Mouse (Mus musculus) adrenal gland, adult 18-20 months (tissue): ENCODE data around the gene Hsdl2. TPM values are rescaled to one million over a fixed set of nuclear protein-coding genes. Genes with fewer than 3 reads are reported as not detected.
"Not testable (repeated sequence)": the region's sequence is repeated elsewhere in the genome, so short reads cannot be mapped to it uniquely, and the experiment has no call there.

Experiments used
- DNase-seq, 2 experiments: peaks; one replicate each; pipeline ENCODE4 v3.0.0; 2021 to 2022; ENCODE audit warnings: low spot score in 2 of 2
- total RNA-seq, 2 experiments: library from RNA; stranded (reverse); gene quantifications; 1 replicate in 1 of 2; 2 replicates in 1 of 2; pipeline ENCODE4 v1.2.3; 2021

Gene Hsdl2
- total RNA-seq, 2 experiments from 2014 or later, result 69.3 to 117 TPM

GRCm38 (mm10) chr4:59560141-59560540, 21.2 kb upstream of the Hsdl2 start:
- no peak for DNase-seq

- no peak for DNase-seq
These were observed 17.2 kb upstream of the Hsdl2 start for GRCm38 (mm10) chr4:59564128-59564527.

DNA sequence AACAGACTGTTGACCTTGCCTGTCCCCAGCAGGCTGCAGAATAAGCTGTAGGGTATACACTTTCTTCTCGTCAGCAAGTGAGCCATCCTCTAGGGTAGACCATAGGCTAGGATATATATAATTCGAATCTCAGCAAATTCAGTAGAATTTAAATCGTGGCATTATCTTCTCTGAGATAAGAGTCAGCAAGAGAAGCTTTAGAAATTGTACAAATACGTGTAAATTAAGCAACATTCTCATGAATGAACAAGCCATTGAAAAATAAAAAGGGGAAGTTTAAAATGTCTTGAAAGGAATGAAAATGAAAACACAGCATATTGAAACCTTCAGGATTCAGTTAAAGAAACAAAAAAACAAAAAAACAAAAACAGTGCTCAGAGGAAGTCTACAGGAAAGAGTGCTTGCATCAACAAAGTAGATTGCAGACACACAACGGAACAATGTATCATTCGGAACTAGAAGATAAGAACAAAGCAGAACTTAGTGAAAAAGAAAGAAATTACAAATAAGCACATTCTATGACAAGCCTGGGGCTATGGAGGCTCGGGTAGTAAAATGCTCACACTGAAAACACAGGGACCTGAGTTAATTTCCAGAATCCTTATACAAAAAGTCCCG, 15.7 kb upstream of the Hsdl2 start:
- no peak for DNase-seq

GRCm38 (mm10) chr4:59567576-59568260, 13.6 kb upstream of the Hsdl2 start:
- no peak for DNase-seq

DNA sequence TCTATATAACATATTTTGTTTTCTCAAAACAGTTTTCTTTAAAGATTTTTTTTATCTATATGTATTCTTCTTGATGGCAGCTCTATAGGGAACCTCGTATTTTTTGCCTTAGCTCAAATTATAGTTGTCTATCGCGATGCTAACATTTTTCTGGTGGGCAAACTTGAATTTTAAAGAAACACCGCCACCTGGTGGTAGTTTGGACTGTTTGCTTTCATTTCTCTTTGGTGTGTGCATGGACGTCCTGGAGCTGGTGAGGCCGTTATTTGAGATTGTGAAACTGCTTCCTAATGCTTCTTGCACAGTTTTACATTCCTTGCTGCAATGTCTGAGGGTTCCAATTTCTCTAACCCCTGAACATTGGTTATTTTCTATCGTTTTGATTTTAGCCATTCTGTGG, 11.8 kb upstream of the Hsdl2 start:
- peak; percentile 65 to 69 for DNase-seq

GRCm38 (mm10) chr4:59570519-59570918, 10.8 kb upstream of the Hsdl2 start:
- not testable (repeated sequence) for DNase-seq

- DNase-seq, result no peak
These were observed 8.7 kb upstream of the Hsdl2 start for GRCm38 (mm10) chr4:59572521-59573118.

DNA sequence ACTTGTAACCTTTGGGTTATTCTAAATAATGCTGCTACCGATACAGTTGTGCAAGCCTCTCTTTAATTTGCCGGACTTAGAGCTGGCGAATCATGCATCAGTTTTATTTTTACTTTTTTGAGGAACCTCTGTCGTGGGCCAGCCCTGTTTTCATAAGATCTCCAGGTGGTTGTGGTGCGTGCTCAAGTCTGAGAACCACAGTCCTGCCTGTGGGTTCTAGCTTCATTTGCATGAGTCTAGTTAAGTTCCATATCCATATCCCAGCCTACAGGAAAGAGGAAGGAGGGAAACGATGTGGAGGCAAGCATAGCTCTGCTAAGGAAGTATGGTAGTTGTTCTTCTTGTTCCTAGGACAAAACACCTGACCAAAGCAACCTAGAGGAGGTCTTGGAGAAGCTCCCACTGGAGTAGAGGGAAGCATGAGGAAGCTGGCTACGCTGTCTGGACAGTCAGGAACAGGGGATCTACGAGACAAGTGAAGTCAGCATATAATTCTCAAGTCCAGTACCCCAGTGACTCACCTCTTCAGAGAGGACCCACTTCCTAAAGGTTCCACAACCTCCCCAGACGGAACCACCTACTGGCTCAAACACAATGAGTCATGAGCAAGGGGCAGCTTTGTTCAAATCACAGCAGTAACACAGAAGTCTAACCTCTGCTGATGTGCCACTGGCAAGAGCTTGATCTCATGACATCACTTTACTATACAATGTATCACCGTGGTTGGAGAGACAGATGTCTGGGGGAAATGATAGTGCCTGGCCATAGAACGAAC, 6.0 kb upstream of the Hsdl2 start:
- DNase-seq, result no peak

- DNase-seq, result peak; percentile 19 to 41
These were observed 675 bp upstream of the Hsdl2 start for GRCm38 (mm10) chr4:59580495-59581281.

DNA sequence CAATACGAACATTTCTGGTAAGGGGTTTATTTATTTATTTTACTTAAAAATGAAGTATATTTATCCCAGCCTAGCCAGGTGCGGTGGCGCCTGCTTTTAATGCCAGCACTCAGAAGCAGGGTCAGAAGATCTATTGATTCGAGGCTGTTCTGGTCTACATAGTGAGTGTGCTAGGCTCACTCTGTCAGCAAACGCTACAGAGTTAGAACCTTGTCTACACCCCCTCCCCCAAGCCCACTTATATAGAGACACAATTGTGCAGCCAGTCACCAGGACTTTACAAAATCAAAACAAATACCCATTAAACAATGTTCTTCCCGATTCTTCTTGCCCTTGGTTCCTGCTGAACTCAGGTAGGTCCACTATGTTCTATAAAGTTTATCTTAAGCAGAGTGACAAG, 823 bp downstream of the Hsdl2 start:
- no peak for DNase-seq

DNA sequence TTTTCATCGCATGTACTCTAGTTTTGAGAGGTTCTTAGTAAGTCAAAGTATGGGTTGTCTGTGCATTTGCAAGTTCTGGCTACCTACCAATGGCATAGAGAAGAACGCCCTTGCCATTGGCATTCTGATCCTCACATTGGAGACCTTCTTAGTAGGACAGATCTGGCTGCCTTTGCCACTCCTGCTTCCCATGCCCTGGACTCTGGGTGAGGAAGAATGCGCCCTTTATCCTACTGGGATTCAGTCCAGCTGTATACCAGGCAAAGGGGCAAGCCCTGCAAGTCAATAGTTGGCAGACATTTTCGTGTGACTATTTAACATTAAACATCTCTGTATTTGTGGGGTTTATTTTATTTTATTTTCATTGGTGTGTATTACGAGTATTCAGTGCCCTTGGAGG, 3.7 kb downstream of the Hsdl2 start:
- DNase-seq, result no peak

DNA sequence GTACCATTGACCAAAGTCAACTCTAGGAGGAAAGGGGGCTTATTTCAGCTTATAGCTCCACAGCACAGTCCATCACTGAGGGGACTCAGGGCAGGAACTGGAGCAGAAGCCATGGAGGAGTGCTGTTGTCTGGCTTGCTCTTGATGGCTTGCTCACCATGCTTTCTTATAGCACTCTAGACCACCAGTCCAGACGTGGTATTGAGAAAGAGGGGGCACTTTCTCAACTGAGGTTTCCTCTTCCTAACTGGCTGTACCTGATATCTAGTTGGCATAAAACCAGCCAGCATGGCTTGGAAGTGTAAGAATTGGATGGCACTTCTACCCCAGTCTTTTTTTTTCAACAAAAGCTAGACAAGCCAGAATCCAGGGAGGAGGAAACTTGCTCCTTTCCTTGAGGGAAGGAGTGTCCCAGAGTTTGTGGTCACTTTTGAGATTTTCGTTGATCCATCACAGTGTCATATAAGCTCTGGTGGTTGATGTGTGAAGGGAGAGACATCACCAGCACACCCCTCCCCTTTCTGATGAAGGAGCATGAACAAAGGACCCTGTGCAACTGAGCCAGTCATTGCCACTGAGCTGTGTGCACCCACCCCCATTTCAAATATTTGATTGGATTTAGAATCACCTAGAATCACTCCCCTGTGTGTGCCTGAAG, 6.0 kb downstream of the Hsdl2 start:
- DNase-seq, result no peak

DNA sequence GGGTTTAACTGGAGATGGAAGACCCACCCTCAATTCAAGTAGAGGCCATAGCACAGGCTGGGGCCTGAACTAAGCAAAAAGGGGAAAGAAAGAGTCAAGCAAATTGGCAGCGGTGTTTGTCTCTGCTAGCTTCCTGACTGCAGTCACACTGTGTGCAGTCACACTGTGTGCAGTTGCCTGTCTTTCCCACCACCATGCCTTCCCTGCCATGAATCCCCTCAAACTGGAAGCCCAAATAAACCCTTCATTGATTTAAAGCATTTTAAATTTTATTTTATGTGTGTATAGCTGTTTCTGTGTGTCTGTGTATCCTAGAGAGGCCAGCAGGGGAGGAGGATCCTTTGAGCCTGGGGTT, 6.5 kb downstream of the Hsdl2 start:
- DNase-seq, result no peak

- DNase-seq, result no peak
These were observed 13.3 kb downstream of the Hsdl2 start for GRCm38 (mm10) chr4:59594614-59595013.

GRCm38 (mm10) chr4:59596556-59596955, 15.2 kb downstream of the Hsdl2 start:
- DNase-seq, result no peak

GRCm38 (mm10) chr4:59602704-59603103, 21.3 kb downstream of the Hsdl2 start:
- DNase-seq, result no peak

GRCm38 (mm10) chr4:59604892-59605291, 23.5 kb downstream of the Hsdl2 start:
- no peak for DNase-seq

- no peak for DNase-seq
These were observed 24.1 kb downstream of the Hsdl2 start for GRCm38 (mm10) chr4:59605501-59605900.

DNA sequence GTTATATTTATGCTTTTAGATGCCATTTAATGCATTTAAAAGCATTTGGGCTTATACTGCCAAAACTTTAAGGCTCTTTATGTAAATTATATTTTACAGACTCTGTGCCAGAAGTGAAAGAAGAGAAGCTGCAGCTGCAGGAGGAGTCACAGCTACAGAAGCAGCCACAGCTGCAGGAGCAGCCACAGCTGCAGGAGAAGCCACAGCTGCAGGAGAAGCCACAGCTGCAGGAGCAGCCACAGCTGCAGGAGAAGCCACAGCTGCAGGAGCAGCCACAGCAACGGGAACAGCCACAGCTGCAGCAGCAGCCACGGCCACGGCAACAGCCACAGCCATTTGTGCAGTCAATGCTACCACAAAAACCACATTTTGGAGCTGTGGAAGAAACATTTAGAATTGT, 29.0 kb downstream of the Hsdl2 start:
- DNase-seq, result no peak

DNA sequence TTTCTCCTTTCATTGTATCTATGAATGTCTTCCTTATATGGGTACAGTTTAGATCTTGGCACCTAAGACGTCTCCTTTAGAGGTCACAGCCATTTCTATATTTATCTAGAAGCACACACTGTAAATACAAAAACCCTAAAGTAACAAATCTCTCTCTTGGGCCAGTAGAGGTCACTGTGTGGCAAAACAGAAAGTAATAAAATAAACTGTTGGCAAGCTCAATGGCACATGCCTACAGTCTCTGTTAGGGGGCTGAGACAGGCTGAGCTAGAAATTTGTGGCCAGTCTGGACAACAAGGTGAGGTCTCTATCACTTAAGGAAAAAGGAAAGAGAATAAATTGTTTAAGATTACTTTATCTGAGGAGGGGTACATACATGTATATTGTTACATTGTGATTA, 33.6 kb downstream of the Hsdl2 start:
- DNase-seq, result no peak
